Mouse (Mus musculus): ENCODE data around the gene Sult5a1. TPM values are rescaled to one million over a fixed set of nuclear protein-coding genes. Genes with fewer than 3 reads are reported as not detected.

The Sult5a1 gene
- polyA plus RNA-seq, 1 experiment from 2014 or later: 1.2 TPM

- Histone ChIP-seq H3K4me2 (no peak overlapping the region), H3K9ac (no peak overlapping the region), H3K27me3 (no peaks in the 10 kb centered on the region), H3K9me3 (no peaks in the 10 kb centered on the region), H3K36me3 (no peaks in the 10 kb centered on the region), H3K4me1 (replicated peaks) (peaks cover 4% of the 10 kb centered on the region; the same call in 1 of the 2 replicates), H3K4me3 (no peak overlapping the region), H3K27ac (replicated peaks) (no peak overlapping the region)
- ATAC-seq (ENCODE audit: low read depth): no peak
- 83% methylated on average over 9 of the region's 9 CpGs for WGBS
Measured at GRCm38 (mm10) chr8:123156070-123156773, 1.9 kb downstream of the Sult5a1 start.

GRCm38 (mm10) chr8:123155177-123155576 is 2.9 kb downstream of the Sult5a1 start:
- Histone ChIP-seq H3K4me1 (replicated peaks) (peaks cover 4% of the 10 kb centered on the region; the same call in 1 of the 2 replicates), H3K27me3 (no peaks in the 10 kb centered on the region), H3K4me2 (no peak overlapping the region), H3K36me3 (no peaks in the 10 kb centered on the region), H3K9me3 (no peaks in the 10 kb centered on the region), H3K27ac (replicated peaks) (no peak overlapping the region), H3K9ac (no peak overlapping the region), H3K4me3 (no peak overlapping the region)
- 81% methylated on average over 5 of the region's 5 CpGs for WGBS
- no peak for ATAC-seq (ENCODE audit: low read depth)

- no peaks in the 10 kb centered on the region for H3K27me3 ChIP-seq
- no peak overlapping the region for H3K27ac ChIP-seq (replicated peaks)
- no peak overlapping the region for H3K4me3 ChIP-seq
- H3K9ac ChIP-seq: no peak overlapping the region
- no peaks in the 10 kb centered on the region for H3K9me3 ChIP-seq
- H3K4me2 ChIP-seq: no peak overlapping the region
- H3K4me1 ChIP-seq (replicated peaks): no peaks in the 10 kb centered on the region
- no peaks in the 10 kb centered on the region for H3K36me3 ChIP-seq
- WGBS: 74% methylated on average over 9 of the region's 9 CpGs
- no peak for ATAC-seq (ENCODE audit: low read depth)
Measured at GRCm38 (mm10) chr8:123150737-123151171, 7.4 kb downstream of the Sult5a1 start.

- WGBS: 78% methylated on average over 7 of the region's 7 CpGs
- H3K27ac ChIP-seq (replicated peaks): no peak overlapping the region
- ATAC-seq (ENCODE audit: low read depth): no peak
Measured at GRCm38 (mm10) chr8:123146390-123146789, 11.7 kb downstream of the Sult5a1 start.

GRCm38 (mm10) chr8:123145279-123145678 is 12.8 kb downstream of the Sult5a1 start:
- Histone ChIP-seq H3K36me3 (no peaks in the 10 kb centered on the region), H3K9me3 (no peaks in the 10 kb centered on the region), H3K4me1 (replicated peaks) (no peaks in the 10 kb centered on the region), H3K9ac (no peak overlapping the region), H3K27ac (replicated peaks) (no peak overlapping the region), H3K4me3 (no peak overlapping the region), H3K4me2 (no peak overlapping the region), H3K27me3 (no peaks in the 10 kb centered on the region)
- 65% methylated on average over 6 of the region's 6 CpGs for WGBS
- ATAC-seq (ENCODE audit: low read depth): no peak

More at GRCm38 (mm10) chr8:123146390-123146789, 11.7 kb downstream of the Sult5a1 start:
- no peaks in the 10 kb centered on the region for H3K36me3 ChIP-seq
- H3K27me3 ChIP-seq: no peaks in the 10 kb centered on the region
- H3K4me3 ChIP-seq: no peak overlapping the region
- H3K4me1 ChIP-seq (replicated peaks): no peaks in the 10 kb centered on the region
- no peak overlapping the region for H3K4me2 ChIP-seq
- no peaks in the 10 kb centered on the region for H3K9me3 ChIP-seq
- no peak overlapping the region for H3K9ac ChIP-seq

- no peaks in the 10 kb centered on the region; the same call in 1 of the 2 replicates for H3K27me3 ChIP-seq
- H3K4me1 ChIP-seq (replicated peaks): peaks cover 14% of the 10 kb centered on the region
- no peak overlapping the region for H3K9ac ChIP-seq
- no peak for ATAC-seq (ENCODE audit: low read depth)
- H3K9me3 ChIP-seq: no peaks in the 10 kb centered on the region
- no peaks in the 10 kb centered on the region for H3K36me3 ChIP-seq
- H3K27ac ChIP-seq (replicated peaks): no peak overlapping the region
- no peak overlapping the region for H3K4me2 ChIP-seq
- H3K4me3 ChIP-seq: no peak overlapping the region
- WGBS: 77% methylated on average over 14 of the region's 14 CpGs
Measured at GRCm38 (mm10) chr8:123141741-123142462, 16.2 kb downstream of the Sult5a1 start.

- H3K4me2 ChIP-seq: no peak overlapping the region
- H3K27me3 ChIP-seq: no peaks in the 10 kb centered on the region; the same call in 1 of the 2 replicates
- H3K36me3 ChIP-seq: no peaks in the 10 kb centered on the region
- H3K27ac ChIP-seq (replicated peaks): no peak overlapping the region
- peaks cover 27% of the 10 kb centered on the region for H3K4me1 ChIP-seq (replicated peaks)
- H3K9ac ChIP-seq: no peak overlapping the region
- 64% methylated on average over 4 of the region's 4 CpGs for WGBS
- H3K4me3 ChIP-seq: no peak overlapping the region
- H3K9me3 ChIP-seq: no peaks in the 10 kb centered on the region
- ATAC-seq (ENCODE audit: low read depth): no peak
Measured at GRCm38 (mm10) chr8:123138741-123139140, 19.4 kb downstream of the Sult5a1 start.

GRCm38 (mm10) chr8:123137645-123138077 is 20.5 kb downstream of the Sult5a1 start:
- Histone ChIP-seq H3K4me1 (replicated peaks) (peaks cover 27% of the 10 kb centered on the region), H3K36me3 (no peaks in the 10 kb centered on the region), H3K4me2 (no peak overlapping the region), H3K4me3 (no peak overlapping the region), H3K27me3 (no peaks in the 10 kb centered on the region; the same call in 1 of the 2 replicates), H3K9me3 (no peaks in the 10 kb centered on the region), H3K9ac (no peak overlapping the region), H3K27ac (replicated peaks) (peak overlapping the region; percentile 62; the same call in 1 of the 2 replicates)
- 7% methylated on average over 2 of the region's 2 CpGs for WGBS
- peak; percentile 76 for ATAC-seq (ENCODE audit: low read depth)

- H3K4me3 ChIP-seq: no peak overlapping the region
- H3K9me3 ChIP-seq: no peaks in the 10 kb centered on the region
- no peak overlapping the region for H3K4me2 ChIP-seq
- peaks cover 27% of the 10 kb centered on the region for H3K4me1 ChIP-seq (replicated peaks)
- 84% methylated on average over 9 of the region's 9 CpGs for WGBS
- ATAC-seq (ENCODE audit: low read depth): no peak
- H3K9ac ChIP-seq: no peak overlapping the region
- H3K36me3 ChIP-seq: no peaks in the 10 kb centered on the region
- no peak overlapping the region for H3K27ac ChIP-seq (replicated peaks)
- no peaks in the 10 kb centered on the region; the same call in 1 of the 2 replicates for H3K27me3 ChIP-seq
Measured at GRCm38 (mm10) chr8:123136287-123136686, 21.8 kb downstream of the Sult5a1 start.

GRCm38 (mm10) chr8:123135806-123136205 is 22.3 kb downstream of the Sult5a1 start:
- H3K27ac ChIP-seq (replicated peaks): peak overlapping the region; percentile 49; the same call in 1 of the 2 replicates
- no peak for ATAC-seq (ENCODE audit: low read depth)

GRCm38 (mm10) chr8:123135406-123135805 is 22.7 kb downstream of the Sult5a1 start:
- WGBS: 6% methylated on average over 7 of the region's 7 CpGs
- peak overlapping the region; percentile 49; the same call in 1 of the 2 replicates for H3K27ac ChIP-seq (replicated peaks)
- H3K4me2 ChIP-seq: peak overlapping the region; percentile 34
- H3K4me1 ChIP-seq (replicated peaks): peaks cover 27% of the 10 kb centered on the region
- 0 out of 2 replicates have a peak overlapping the region, but pooled peaks have one; percentile 17 for H3K9ac ChIP-seq
- no peaks in the 10 kb centered on the region; the same call in 1 of the 2 replicates for H3K27me3 ChIP-seq
- no peaks in the 10 kb centered on the region for H3K9me3 ChIP-seq
- no peaks in the 10 kb centered on the region for H3K36me3 ChIP-seq
- H3K4me3 ChIP-seq: no peak overlapping the region
- no peak for ATAC-seq (ENCODE audit: low read depth)

More at GRCm38 (mm10) chr8:123135806-123136205, 22.3 kb downstream of the Sult5a1 start:
- Histone ChIP-seq H3K4me2 (peak overlapping the region; percentile 34), H3K36me3 (no peaks in the 10 kb centered on the region), H3K27me3 (no peaks in the 10 kb centered on the region; the same call in 1 of the 2 replicates), H3K9ac (0 out of 2 replicates have a peak overlapping the region, but pooled peaks have one; percentile 17), H3K4me3 (no peak overlapping the region), H3K9me3 (no peaks in the 10 kb centered on the region), H3K4me1 (replicated peaks) (peaks cover 27% of the 10 kb centered on the region)
- WGBS: 48% methylated on average over 9 of the region's 9 CpGs

- no peak overlapping the region for H3K4me2 ChIP-seq
- H3K9me3 ChIP-seq: no peaks in the 10 kb centered on the region
- 88% methylated on average over 11 of the region's 11 CpGs for WGBS
- H3K36me3 ChIP-seq: no peaks in the 10 kb centered on the region
- peaks cover 27% of the 10 kb centered on the region for H3K4me1 ChIP-seq (replicated peaks)
- no peak overlapping the region for H3K4me3 ChIP-seq
- H3K27me3 ChIP-seq: no peaks in the 10 kb centered on the region; the same call in 1 of the 2 replicates
- ATAC-seq (ENCODE audit: low read depth): no peak
- H3K9ac ChIP-seq: no peak overlapping the region
- no peak overlapping the region for H3K27ac ChIP-seq (replicated peaks)
Measured at GRCm38 (mm10) chr8:123134149-123134713, 23.9 kb downstream of the Sult5a1 start.
